ENCODE assay signal across 8 mouse cellular contexts in the genomic region with DNA sequence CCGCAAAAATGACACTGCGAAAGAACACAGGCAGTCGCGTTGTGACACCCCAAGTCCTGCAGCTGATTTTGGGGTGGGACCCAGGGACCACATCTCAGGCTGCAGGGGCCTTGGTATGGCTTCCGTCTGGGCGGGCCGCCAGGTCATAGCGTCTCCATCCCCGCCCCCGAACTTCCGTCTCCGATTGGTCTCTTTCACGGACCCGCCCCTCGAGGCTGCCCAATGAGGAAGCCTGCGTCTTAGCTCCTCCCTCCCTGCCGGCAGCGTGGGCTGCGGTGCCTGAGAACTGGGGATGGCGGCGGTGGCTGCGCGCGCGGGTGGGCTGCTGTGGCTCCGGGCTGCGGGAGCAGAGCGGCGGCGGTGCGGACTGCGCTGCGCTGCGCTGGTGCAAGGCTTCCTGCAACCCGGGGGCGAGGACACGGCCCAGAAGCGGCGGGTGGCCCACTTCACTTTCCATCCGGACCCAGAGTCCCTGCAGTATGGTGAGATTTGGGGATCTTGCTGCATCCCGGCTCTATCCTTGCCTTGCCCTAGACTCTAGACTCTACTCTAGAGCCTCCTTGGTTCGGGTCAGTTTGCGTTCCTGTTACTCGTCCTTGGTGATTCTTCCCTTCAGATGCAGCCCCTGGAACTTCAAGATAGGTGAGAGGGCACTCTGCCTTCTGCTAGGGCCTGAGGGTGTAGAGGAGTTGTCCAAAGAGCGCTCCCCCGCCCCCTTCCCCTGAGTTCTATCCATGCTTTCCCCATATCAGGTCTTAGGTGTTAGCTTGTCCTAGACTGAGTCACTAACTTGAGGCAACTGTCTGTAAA. TPM values are rescaled to one million over a fixed set of nuclear protein-coding genes. Genes with fewer than 3 reads are reported as not detected.
A peak's percentile ranks its signal among the peaks of the same experiment; 100 is the strongest.
DNase-seq lines count a peak whose midpoint lies in the region; ATAC-seq lines count a peak whose summit lies in the region.

TSS of gene Bckdhb (plus strand) at position 268 of the 810 bp plus-strand sequence.

- no peaks in the 10 kb centered on the region for H3K36me3 ChIP-seq in heart, embryonic 10.5 days
- H3K36me3 ChIP-seq in kidney, embryonic 15.5 days = no peaks in the 10 kb centered on the region

- 0 out of 2 replicates have a peak, but pooled peaks cover 6% of the 10 kb centered on the region for H3K4me1 ChIP-seq in heart, embryonic 10.5 days
- peaks cover 3% of the 10 kb centered on the region; the same call in 1 of the 2 replicates for H3K4me1 ChIP-seq in kidney, embryonic 15.5 days

- peak; percentile 99 for ATAC-seq in erythroblast, adult 5-6 weeks (replicated peaks; ENCODE audit: low FRiP score, poor library complexity, severe bottlenecking)
- peak; percentile 100 for ATAC-seq in kidney, embryonic 15.5 days (replicated peaks; ENCODE audit: low FRiP score)
- peak; percentile 99 for ATAC-seq in monocyte, adult 5-6 weeks (replicated peaks; ENCODE audit: insufficient number of reproducible peaks, low FRiP score, low TSS enrichment, poor library complexity, severe bottlenecking)

- DNase-seq in B cell, adult 2 months = peak; percentile 94 to 95
- peak; percentile 98 for DNase-seq in brain, adult 2 months (ENCODE audit: low read depth, low spot score)
- peak; percentile 97 for DNase-seq in heart, embryonic 10.5 days (ENCODE audit: low spot score)
- DNase-seq in liver = peak; percentile 92
- DNase-seq in spleen, postnatal 4 days (ENCODE audit: low spot score in 2 of 2) = peak; percentile 89 to 94

- H3K27me3 ChIP-seq in heart, embryonic 10.5 days (ENCODE audit: insufficient read depth, poor library complexity, severe bottlenecking) = no peaks in the 10 kb centered on the region
- no peaks in the 10 kb centered on the region for H3K27me3 ChIP-seq in kidney, embryonic 15.5 days

- peak within 1 kb of the TSS; percentile 66 for H3K9ac ChIP-seq in kidney, embryonic 15.5 days

- no peaks in the 10 kb centered on the region for H3K9me3 ChIP-seq in heart, embryonic 10.5 days
- H3K9me3 ChIP-seq in kidney, embryonic 15.5 days (replicated peaks) = no peaks in the 10 kb centered on the region

- under 1% methylated on average over 45 of the region's 46 CpGs for WGBS in heart, embryonic 10.5 days
- under 1% methylated on average over 46 of the region's 46 CpGs for WGBS in kidney, embryonic 15.5 days

- H3K4me2 ChIP-seq in kidney, embryonic 15.5 days = peak within 1 kb of the TSS; percentile 74

- H3K27ac ChIP-seq in heart, embryonic 10.5 days = peak within 1 kb of the TSS; percentile 84
- H3K27ac ChIP-seq in kidney, embryonic 15.5 days = 0 out of 2 replicates have a peak within 1 kb of the TSS, but pooled peaks have one; percentile 30

- H3K4me3 ChIP-seq in heart, embryonic 10.5 days = peak within 1 kb of the TSS; percentile 84
- H3K4me3 ChIP-seq in kidney, embryonic 15.5 days (replicated peaks) = peak within 1 kb of the TSS; percentile 86

RNA-seq across cellular contexts. Expression of gene Bckdhb, which starts in this region (rescaled TPM):
- total RNA-seq in erythroblast, adult 5-6 weeks (2015; ENCODE audit: low replicate concordance) = 1.0 and 5.0 TPM in 2 replicates
- 8.4 and 12.6 TPM in 2 replicates for total RNA-seq in erythroblast, adult 5-6 weeks (2017; ENCODE audit: low replicate concordance)
- polyA plus RNA-seq in heart, embryonic 10.5 days (2016; fragmentation: Nextera tagmentation; extraction: Ambion mirVana) = 49.6 and 52.3 TPM in 2 replicates
- 46.9 and 51.6 TPM in 2 replicates for polyA plus RNA-seq in kidney, embryonic 15.5 days (2015; fragmentation: Nextera tagmentation; extraction: Ambion mirVana)
- 3.7 to 12.0 TPM (median 11.7 TPM) in 3 replicates for total RNA-seq in monocyte, adult 5-6 weeks (2017)

Comparison
In these comparisons a context has a peak if more than half of its experiments do, and no peak if none do; other contexts are left out.
1. Peak in every context shown above with its lines: DNase-seq, ATAC-seq, H3K4me3 ChIP-seq and H3K27ac ChIP-seq.